Comparison of ENCODE assay signal across 15 mouse cellular contexts in the genomic region with DNA sequence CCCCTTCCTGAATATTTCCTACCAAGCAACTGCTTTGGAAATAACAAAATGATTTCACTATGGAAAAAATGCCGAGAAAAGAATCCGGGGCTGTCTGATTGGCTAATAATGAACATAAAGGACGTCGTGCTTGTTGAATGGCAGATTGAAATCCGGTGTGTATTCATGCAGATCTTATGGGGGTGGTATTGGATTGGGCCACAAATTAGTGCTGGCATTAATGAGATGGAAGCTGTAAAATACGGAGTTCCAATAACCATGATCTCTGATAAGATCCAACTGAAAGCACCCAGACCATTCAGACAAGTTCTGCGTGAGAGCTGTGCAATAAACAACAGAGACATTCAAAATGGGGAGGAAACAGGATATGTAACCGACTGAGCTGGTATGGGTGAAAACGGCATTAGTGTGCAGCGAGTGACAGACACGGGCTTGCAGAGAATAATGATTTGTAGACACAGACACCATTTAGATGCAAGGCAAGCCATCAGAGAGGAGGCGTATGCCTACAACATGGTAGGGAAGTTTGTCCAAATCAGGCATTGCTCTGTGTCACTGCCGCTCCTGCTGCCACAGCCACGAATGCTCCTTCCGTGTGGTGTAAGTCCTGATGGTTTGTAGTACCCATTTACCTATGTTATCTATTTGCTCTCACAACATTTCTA. TPM values are rescaled to one million over a fixed set of nuclear protein-coding genes. Genes with fewer than 3 reads are reported as not detected.
DNase-seq lines count a peak whose midpoint lies in the region; ATAC-seq lines count a peak whose summit lies in the region.
"Had no signal": no experiment of that assay in that cellular context is flagged by ENCODE, and none has a peak within 500 bp of the region (broad histone marks: within the 10 kb centered on the region; RNA-seq: fewer than 3 reads in every experiment).

No protein-coding gene starts in this region.

- H3K27me3 ChIP-seq in midbrain, embryonic 13.5 days = no peaks in the 10 kb centered on the region
- no peaks in the 10 kb centered on the region for H3K27me3 ChIP-seq in midbrain, embryonic 10.5 days (ENCODE audit: low read depth, poor library complexity, severe bottlenecking)
- no peaks in the 10 kb centered on the region for H3K27me3 ChIP-seq in hindbrain, embryonic 15.5 days
- no peaks in the 10 kb centered on the region for H3K27me3 ChIP-seq in neural tube, embryonic 13.5 days
- H3K27me3 ChIP-seq: heart, embryonic 13.5 days had no signal

- 0 out of 2 replicates have a peak, but pooled peaks cover 4% of the 10 kb centered on the region for H3K4me1 ChIP-seq in midbrain, embryonic 13.5 days (replicated peaks)
- 0 out of 2 replicates have a peak, but pooled peaks cover 5% of the 10 kb centered on the region for H3K4me1 ChIP-seq in midbrain, embryonic 10.5 days
- H3K4me1 ChIP-seq in hindbrain, embryonic 15.5 days (replicated peaks) = 0 out of 2 replicates have a peak, but pooled peaks cover 3% of the 10 kb centered on the region
- peaks cover 3% of the 10 kb centered on the region; the same call in 1 of the 2 replicates for H3K4me1 ChIP-seq in neural tube, embryonic 13.5 days (replicated peaks)
- H3K4me1 ChIP-seq: heart, embryonic 13.5 days had no signal

- 72% methylated on average over 15 of the region's 15 CpGs for WGBS in midbrain, embryonic 13.5 days
- 91% methylated on average over 15 of the region's 15 CpGs for WGBS in midbrain, embryonic 10.5 days
- 64% methylated on average over 15 of the region's 15 CpGs for WGBS in hindbrain, embryonic 15.5 days
- WGBS in neural tube, embryonic 13.5 days = 64% methylated on average over 15 of the region's 15 CpGs

- DNase-seq in frontal cortex, adult 2 months (ENCODE audit: extremely low spot score in 1 of 2, low spot score in 1 of 2) = no peak
- no peak for DNase-seq in midbrain, embryonic 10.5 days (ENCODE audit: low spot score)
- DNase-seq in lung, postnatal 36 days = no peak
- no peak for DNase-seq in heart, adult 11 months
- DNase-seq: adrenal gland, adult 2 months; cerebellum, postnatal 14 days; liver, postnatal 0 days; thymus, postnatal 14 days had no signal

- H3K27ac ChIP-seq in midbrain, embryonic 13.5 days = no peak overlapping the region
- no peak overlapping the region for H3K27ac ChIP-seq in midbrain, embryonic 10.5 days (replicated peaks)
- H3K27ac ChIP-seq in hindbrain, embryonic 15.5 days (replicated peaks) = 0 out of 2 replicates have a peak overlapping the region, but pooled peaks have one; percentile 5
- peak overlapping the region; percentile 6; the same call in 1 of the 2 replicates for H3K27ac ChIP-seq in neural tube, embryonic 13.5 days (replicated peaks)
- H3K27ac ChIP-seq: heart, embryonic 13.5 days had no signal

- H3K9me3 ChIP-seq in midbrain, embryonic 13.5 days = no peaks in the 10 kb centered on the region
- H3K9me3 ChIP-seq in midbrain, embryonic 10.5 days (replicated peaks) = no peaks in the 10 kb centered on the region
- H3K9me3 ChIP-seq in hindbrain, embryonic 15.5 days = no peaks in the 10 kb centered on the region
- H3K9me3 ChIP-seq in neural tube, embryonic 13.5 days = peaks cover 3% of the 10 kb centered on the region; the same call in 1 of the 2 replicates
- H3K9me3 ChIP-seq: heart, embryonic 13.5 days had no signal

- peak; percentile 67; the same call in 1 of the 2 replicates for ATAC-seq in frontal cortex, adult (ENCODE audit: low TSS enrichment)
- no peak; the same call in 1 of the 2 replicates for ATAC-seq in midbrain, embryonic 13.5 days
- 0 out of 2 replicates have a peak, but pooled peaks have one; percentile 42 for ATAC-seq in hindbrain, embryonic 15.5 days (ENCODE audit: low FRiP score, low read depth)
- peak; percentile 38; the same call in 1 of the 2 replicates for ATAC-seq in neural tube, embryonic 13.5 days (ENCODE audit: low read depth)
- ATAC-seq: liver, postnatal 0 days had no signal

- no peak overlapping the region for H3K9ac ChIP-seq in midbrain, embryonic 13.5 days (replicated peaks)
- H3K9ac ChIP-seq in hindbrain, embryonic 15.5 days = no peak overlapping the region
- no peak overlapping the region for H3K9ac ChIP-seq in neural tube, embryonic 13.5 days
- H3K9ac ChIP-seq: heart, embryonic 13.5 days; liver, postnatal 0 days had no signal

- no peak overlapping the region for H3K4me3 ChIP-seq in midbrain, embryonic 13.5 days (replicated peaks)
- H3K4me3 ChIP-seq in midbrain, embryonic 10.5 days = no peak overlapping the region
- H3K4me3 ChIP-seq in hindbrain, embryonic 15.5 days = no peak overlapping the region
- no peak overlapping the region for H3K4me3 ChIP-seq in neural tube, embryonic 13.5 days
- H3K4me3 ChIP-seq: erythroblast, embryonic 14.5 days; heart, embryonic 13.5 days; myocyte had no signal

- no peaks in the 10 kb centered on the region for H3K36me3 ChIP-seq in midbrain, embryonic 13.5 days
- no peaks in the 10 kb centered on the region for H3K36me3 ChIP-seq in midbrain, embryonic 10.5 days
- H3K36me3 ChIP-seq in hindbrain, embryonic 15.5 days = no peaks in the 10 kb centered on the region
- H3K36me3 ChIP-seq in neural tube, embryonic 13.5 days = no peaks in the 10 kb centered on the region
- H3K36me3 ChIP-seq: heart, embryonic 13.5 days had no signal

- 0 out of 2 replicates have a peak overlapping the region, but pooled peaks have one; percentile 1 for H3K4me2 ChIP-seq in midbrain, embryonic 13.5 days (replicated peaks)
- H3K4me2 ChIP-seq in hindbrain, embryonic 15.5 days = 0 out of 2 replicates have a peak overlapping the region, but pooled peaks have one; percentile 26
- peak overlapping the region; percentile 22; the same call in 1 of the 2 replicates for H3K4me2 ChIP-seq in neural tube, embryonic 13.5 days
- H3K4me2 ChIP-seq: heart, embryonic 13.5 days had no signal

RNA-seq across cellular contexts. Expression of a gene that starts 38.9 kb away (rescaled TPM):
- polyA plus RNA-seq in frontal cortex, adult 2 months (2012; rRNA removed) = 3.8 TPM in 2 replicates
- polyA plus RNA-seq in midbrain, embryonic 13.5 days (2015; fragmentation: Nextera tagmentation; extraction: Ambion mirVana) = 10.3 and 10.6 TPM in 2 replicates
- polyA plus RNA-seq in midbrain, embryonic 10.5 days (2016; fragmentation: Nextera tagmentation; extraction: Ambion mirVana) = 12.1 and 13.0 TPM in 2 replicates
- 10.9 and 12.5 TPM in 2 replicates for polyA plus RNA-seq in hindbrain, embryonic 15.5 days (2015; fragmentation: Nextera tagmentation; extraction: Ambion mirVana)
- polyA plus RNA-seq in neural tube, embryonic 13.5 days (2015; fragmentation: Nextera tagmentation; extraction: Ambion mirVana) = 12.1 TPM in 2 replicates
- polyA plus RNA-seq: myocyte had no signal

Comparison
In these comparisons a context has a peak if more than half of its experiments do, and no peak if none do; other contexts are left out.
1. H3K27ac ChIP-seq: peak in hindbrain, embryonic 15.5 days (single experiment) and neural tube, embryonic 13.5 days (single experiment); none in midbrain, embryonic 13.5 days (single experiment) and midbrain, embryonic 10.5 days (single experiment).
2. Peak in every context shown above with its lines, with median percentiles within 50 percentile points of each other: H3K4me2 ChIP-seq.